Mouse (Mus musculus): ENCODE data around the gene Rabepk.
"Not testable (repeated sequence)": the region's sequence is repeated elsewhere in the genome, so short reads cannot be mapped to it uniquely, and the experiment has no call there.

Gene Rabepk

DNA sequence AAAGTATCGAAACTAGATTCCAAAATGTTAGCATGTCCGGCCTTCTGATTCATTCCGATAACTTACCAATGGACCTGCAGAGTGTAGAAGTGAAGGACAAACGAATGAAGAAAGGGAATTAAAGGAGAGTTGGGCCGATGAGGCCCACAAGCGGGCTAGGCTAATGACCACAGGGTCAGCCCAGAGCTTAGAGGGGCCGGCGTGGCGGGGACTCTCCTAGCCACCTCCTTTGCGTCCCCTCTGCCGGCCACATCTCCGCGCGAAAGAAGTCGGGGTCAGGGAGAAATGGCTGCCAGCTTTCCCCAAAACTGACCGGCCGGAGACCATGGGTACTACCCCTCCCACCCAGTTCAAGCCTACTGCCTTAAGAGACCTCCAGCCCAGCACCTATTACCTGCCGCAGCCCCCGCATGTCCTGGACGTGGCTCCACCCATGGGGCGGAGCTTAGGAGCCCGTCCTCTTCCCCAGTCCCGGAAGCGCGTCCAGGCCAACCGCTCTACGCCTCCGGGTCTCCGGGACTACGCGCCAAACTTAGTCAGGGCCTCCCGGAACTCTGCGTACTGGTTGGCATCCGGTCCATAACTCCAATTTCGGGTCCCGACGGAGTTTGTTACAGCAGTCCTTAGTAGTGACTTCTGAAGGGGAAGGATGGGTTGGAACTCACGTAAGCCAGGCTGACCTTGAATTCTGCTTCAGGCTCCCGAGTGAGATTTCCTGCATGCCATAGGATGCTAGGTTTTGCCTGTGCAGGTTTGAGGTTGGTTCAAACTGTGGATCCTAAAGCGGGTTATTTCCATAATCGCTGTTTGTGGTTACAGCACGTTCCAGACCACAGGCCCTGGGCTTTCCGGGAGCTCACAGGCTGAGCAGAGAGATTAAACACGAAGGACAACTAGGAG, at the start of gene Rabepk:
Gene Rabepk (minus strand): TSS at position 556 of the 900 bp plus-strand sequence.
- DNase-seq (ENCODE audit: low read depth, low spot score) = peak; percentile 93

- no peak for DNase-seq (ENCODE audit: low read depth, low spot score)
Observed at GRCm38 (mm10) chr2:34847702-34848101, 48.0 kb upstream of the Rabepk start.

- no peak for DNase-seq (ENCODE audit: low read depth, low spot score)
Observed at GRCm38 (mm10) chr2:34843211-34843939, 43.7 kb upstream of the Rabepk start.

- DNase-seq (ENCODE audit: low read depth, low spot score) = no peak
Observed at GRCm38 (mm10) chr2:34841706-34842105, 42.0 kb upstream of the Rabepk start.

DNA sequence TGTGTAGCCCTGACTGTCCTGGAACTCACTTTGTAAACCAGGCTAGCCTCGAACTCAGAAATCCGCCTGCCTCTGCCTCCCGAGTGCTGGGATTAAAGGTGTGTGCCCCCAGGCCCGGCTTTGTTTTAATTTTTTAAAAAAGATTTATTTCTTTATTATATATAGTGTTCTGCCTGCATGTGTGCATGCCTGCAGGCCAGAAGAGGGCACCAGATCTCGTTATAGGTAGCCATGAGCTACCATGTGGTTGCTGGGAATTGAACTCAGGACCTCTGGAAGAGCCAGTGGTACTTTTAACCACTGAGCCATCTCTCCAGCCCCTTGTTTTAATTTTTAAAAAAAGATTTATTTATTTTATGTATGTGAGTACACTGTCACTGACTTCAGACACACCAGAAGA, 40.4 kb upstream of the Rabepk start:
- DNase-seq (ENCODE audit: low read depth, low spot score) = peak; percentile 38

DNA sequence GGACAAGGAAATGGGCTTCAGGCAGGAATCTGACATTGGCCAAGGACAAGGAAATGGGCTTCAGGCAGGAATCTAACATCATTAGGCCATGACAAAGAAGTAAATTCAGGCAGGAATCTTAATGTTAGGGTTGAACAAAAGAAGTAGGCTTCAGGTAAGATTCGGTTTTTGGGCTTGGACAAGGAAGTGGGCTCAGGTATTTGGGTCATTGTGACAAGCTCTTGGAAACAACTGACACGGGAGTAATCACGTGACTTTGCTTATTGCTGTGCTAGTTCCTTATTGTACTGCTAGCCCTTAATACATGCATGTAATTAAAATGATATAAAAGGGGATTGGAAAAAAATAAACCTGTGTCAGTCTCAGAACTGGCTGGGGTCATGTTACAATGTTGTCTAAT, 36.0 kb upstream of the Rabepk start:
- no peak for DNase-seq (ENCODE audit: low read depth, low spot score)

DNA sequence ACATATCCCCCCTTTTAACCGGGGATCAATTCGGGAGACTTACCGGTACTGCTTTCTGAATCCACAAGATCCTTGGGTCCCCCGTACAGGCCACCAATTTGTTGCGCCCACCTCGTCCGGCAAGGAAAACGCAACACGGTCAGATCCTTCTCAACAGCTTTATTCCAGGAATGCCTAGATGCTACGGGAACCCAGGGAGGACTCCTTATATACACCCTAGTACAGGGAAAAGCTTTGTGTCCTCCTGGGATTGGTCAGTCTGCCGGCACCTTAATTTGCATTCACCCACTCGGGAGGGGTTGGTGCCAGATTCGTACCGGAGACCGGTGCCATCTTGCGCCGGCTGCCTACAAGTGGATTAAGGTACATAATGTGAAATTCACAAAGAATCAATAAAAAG, 33.9 kb upstream of the Rabepk start:
- no peak for DNase-seq (ENCODE audit: low read depth, low spot score)

- not testable (repeated sequence) for DNase-seq (ENCODE audit: low read depth, low spot score)
Observed at GRCm38 (mm10) chr2:34832766-34833457, 33.2 kb upstream of the Rabepk start, which contains the start of gene Gm34653. TSS of gene Gm34653 (plus strand) at chr2:34833007.

- DNase-seq (ENCODE audit: low read depth, low spot score) = not testable (repeated sequence)
Observed at GRCm38 (mm10) chr2:34830066-34830465, 30.4 kb upstream of the Rabepk start.

- DNase-seq (ENCODE audit: low read depth, low spot score) = no peak
Observed at GRCm38 (mm10) chr2:34828026-34828425, 28.3 kb upstream of the Rabepk start.

- no peak for DNase-seq (ENCODE audit: low read depth, low spot score)
Observed at GRCm38 (mm10) chr2:34827591-34827990, 27.9 kb upstream of the Rabepk start.

DNA sequence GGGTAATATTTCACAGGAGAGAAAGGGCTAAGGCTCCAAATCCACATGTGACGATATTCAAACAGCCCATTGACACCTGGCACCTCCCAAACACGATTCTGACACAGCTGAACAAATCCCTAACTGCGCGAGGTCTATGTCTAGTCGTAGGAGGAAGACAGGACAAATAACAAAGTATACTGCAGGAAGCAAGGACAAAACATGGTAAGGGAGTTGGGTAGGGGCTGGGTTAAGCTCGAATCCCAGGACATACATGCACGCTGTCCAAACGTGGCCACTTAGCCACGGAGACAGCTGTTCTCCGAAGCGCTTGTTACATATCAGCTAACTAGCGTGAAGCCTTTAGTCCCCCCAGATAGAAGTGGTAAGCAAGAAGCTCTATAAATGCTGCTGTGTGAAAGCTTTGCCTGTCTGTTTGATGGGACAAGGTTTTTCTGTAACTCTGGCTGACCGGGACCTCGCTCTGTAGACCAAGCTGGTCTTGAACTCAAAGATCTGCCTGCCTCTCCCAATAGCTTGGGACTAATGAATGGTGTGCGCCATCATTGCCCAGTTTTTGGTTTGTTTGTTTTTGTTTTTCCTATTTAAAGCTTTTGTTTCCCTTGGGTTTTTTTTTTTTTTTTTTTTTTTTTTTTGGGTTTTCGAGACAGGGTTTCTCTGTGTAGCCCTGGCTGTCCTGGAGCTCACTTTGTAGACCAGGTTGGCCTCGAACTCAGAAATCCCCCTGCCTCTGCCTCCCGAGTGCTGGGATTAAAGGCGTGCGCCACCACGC, 26.9 kb upstream of the Rabepk start:
- no peak for DNase-seq (ENCODE audit: low read depth, low spot score)

- peak; percentile 93 for DNase-seq (ENCODE audit: low read depth, low spot score)
Observed at GRCm38 (mm10) chr2:34825827-34826459, 26.2 kb upstream of the Rabepk start, which contains the start of gene Fbxw2. TSS of gene Fbxw2 (minus strand) at chr2:34826311.

DNA sequence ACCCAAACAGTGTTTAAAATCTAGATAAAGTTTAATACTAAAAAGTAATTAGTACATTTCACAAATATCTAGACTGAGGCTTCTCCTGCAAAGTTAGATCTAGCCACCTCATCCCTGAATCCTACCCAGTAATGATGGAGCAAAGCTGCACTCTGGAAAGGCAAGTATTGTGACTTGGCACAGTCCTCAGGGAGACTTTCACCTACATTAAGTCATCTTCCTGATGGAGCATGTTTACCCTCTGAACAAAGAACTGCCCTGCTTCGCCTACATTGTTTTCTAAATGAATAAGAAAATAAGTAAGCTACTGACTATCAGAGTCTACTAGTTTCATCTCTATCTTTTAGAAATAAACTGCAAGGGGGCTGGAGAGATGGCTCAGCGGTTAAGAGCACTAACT, 18.8 kb upstream of the Rabepk start:
- no peak for DNase-seq (ENCODE audit: low read depth, low spot score)

- not testable (repeated sequence) for DNase-seq (ENCODE audit: low read depth, low spot score)
Observed at GRCm38 (mm10) chr2:34815893-34816292, 16.2 kb upstream of the Rabepk start.

GRCm38 (mm10) chr2:34812706-34813105, 13.0 kb upstream of the Rabepk start:
- DNase-seq (ENCODE audit: low read depth, low spot score) = no peak

DNA sequence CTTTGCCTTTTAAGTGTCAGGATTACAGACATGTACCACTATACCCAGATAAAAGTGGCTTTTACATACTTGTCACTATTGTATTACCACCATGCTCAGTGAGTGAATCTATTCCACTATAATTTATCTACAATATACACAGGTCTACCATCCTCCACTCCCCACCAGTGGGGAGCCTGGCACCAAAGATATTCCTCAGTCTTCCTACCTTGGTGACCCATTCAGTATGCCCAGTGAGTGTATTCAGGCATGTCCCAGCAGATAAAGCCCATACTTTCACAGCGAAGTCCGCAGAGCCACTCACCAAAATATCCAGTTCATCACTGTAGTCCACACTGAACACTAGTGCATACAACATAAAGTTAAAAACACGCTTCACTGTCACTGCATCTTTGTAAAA, 11.1 kb upstream of the Rabepk start:
- no peak for DNase-seq (ENCODE audit: low read depth, low spot score)

DNA sequence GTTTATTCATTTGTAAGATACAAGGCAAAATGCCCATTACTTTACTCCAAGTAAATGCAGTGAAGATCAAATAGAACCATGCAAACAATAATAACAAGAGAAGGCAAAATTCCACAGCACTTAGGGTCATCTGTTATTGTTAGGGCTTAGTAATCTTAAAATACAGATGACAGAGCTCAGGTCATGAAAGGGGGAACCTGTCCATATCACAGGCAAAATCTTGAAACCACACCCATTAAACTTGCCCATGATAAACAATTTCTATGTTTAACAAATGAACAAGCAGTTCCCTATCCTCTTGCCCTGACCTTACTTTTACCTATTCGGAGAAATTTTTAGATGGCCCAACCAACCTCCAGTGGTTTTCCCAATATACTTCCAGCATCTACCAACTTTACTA, 9.9 kb upstream of the Rabepk start:
- no peak for DNase-seq (ENCODE audit: low read depth, low spot score)

- no peak for DNase-seq (ENCODE audit: low read depth, low spot score)
Observed at GRCm38 (mm10) chr2:34808057-34808456, 8.3 kb upstream of the Rabepk start.

DNA sequence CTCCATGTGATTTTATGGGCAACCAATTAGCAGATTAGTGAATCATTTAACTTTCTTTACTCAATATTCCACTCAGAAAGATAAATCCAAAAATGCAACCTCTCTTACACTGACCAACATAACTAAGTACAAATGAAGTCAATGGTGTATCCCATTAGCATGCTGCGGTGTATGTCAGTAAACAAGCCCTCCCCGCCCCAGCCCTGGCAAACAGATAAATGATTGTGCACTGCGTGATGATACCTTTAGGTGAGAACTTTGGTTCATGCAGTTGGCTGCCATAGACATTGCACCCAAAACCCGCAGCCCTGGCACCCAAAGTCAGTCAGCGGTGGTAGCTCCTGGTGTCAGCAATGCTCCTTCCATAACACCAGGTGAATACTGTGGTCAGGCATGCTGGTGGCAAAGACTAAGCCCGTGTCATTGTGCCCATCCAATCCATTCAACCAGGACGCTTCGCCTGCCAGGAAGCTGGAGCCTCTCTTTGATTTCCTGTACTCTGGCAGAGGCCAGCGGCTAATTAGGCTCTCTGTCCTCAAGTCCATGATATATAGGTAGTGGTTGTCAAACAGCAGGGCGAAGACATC, 5.7 kb upstream of the Rabepk start:
- no peak for DNase-seq (ENCODE audit: low read depth, low spot score)

Measured in CD4-positive, CD25-positive, alpha-beta regulatory T cell, adult 2 months (primary cell).